Mouse (Mus musculus) limb, embryonic 14.5 days (tissue): ENCODE measurements around the gene Tenm1. TPM values are rescaled to one million over a fixed set of nuclear protein-coding genes. Genes with fewer than 3 reads are reported as not detected.

Source experiments
- ATAC-seq: fragments of 200-750 bp; cut with Nextera tagmentation; 2 replicates; pipeline ENCODE4 v1.8.0; 2017; ENCODE audit warnings: low read depth, moderate number of reproducible peaks, moderate TSS enrichment; ENCODE audit not compliant: low FRiP score
- DNase-seq: peaks from one replicate; pipeline ENCODE4 v3.0.0-alpha.2; 2015; ENCODE audit warnings: low spot score
- H3K27ac ChIP-seq: fragments of 300-500 bp; sonication (generic); replicated peaks from 2 replicates; pipeline ENCODE4 v1.5.1; 2014; ENCODE audit warnings: low read depth, mild to moderate bottlenecking, low read length, moderate library complexity, mixed read lengths
- H3K27me3 ChIP-seq: fragments of 300-500 bp; sonication (generic); 2 replicates; pipeline ENCODE4 v1.6.1; 2014; ENCODE audit warnings: low read length, mixed read lengths; ENCODE audit not compliant: control insufficient read depth, insufficient read depth
- H3K36me3 ChIP-seq: fragments of 300-500 bp; sonication (generic); 2 replicates; pipeline ENCODE4 v1.6.1; 2014; ENCODE audit warnings: mild to moderate bottlenecking, low read length, moderate library complexity, mixed read lengths; ENCODE audit not compliant: control insufficient read depth, insufficient read depth
- H3K4me1 ChIP-seq: fragments of 300-500 bp; sonication (generic); 2 replicates; pipeline ENCODE4 v1.6.1; 2014; ENCODE audit warnings: antibody characterized with exemption, low read length, mixed read lengths; ENCODE audit not compliant: control insufficient read depth, insufficient read depth
- H3K4me2 ChIP-seq: fragments of 300-500 bp; sonication (generic); replicated peaks from 2 replicates; pipeline ENCODE4 v1.6.1; 2014; ENCODE audit warnings: low read depth, mild to moderate bottlenecking, low read length, moderate library complexity; ENCODE audit not compliant: severe bottlenecking
- H3K4me3 ChIP-seq: fragments of 300-500 bp; sonication (generic); replicated peaks from 2 replicates; pipeline ENCODE4 v1.5.1; 2014; ENCODE audit warnings: low read length
- H3K9ac ChIP-seq: fragments of 300-500 bp; sonication (generic); 2 replicates; pipeline ENCODE4 v1.6.1; 2014; ENCODE audit warnings: mild to moderate bottlenecking, low read depth, low read length, moderate library complexity; ENCODE audit not compliant: severe bottlenecking
- H3K9me3 ChIP-seq: fragments of 300-500 bp; sonication (generic); 2 replicates; pipeline ENCODE4 v1.6.1; 2016; ENCODE audit warnings: low read length; ENCODE audit not compliant: control insufficient read depth
- POLR2A ChIP-seq: fragments of 200-500 bp; IDR thresholded peaks from 2 replicates; pipeline ENCODE4 v1.8.0; 2012; ENCODE audit warnings: inconsistent platforms, mild to moderate bottlenecking, moderate library complexity, borderline replicate concordance; ENCODE audit not compliant: insufficient read depth, insufficient read length; ENCODE audit errors: extremely low read depth
- WGBS: fragments of 180-500 bp; shearing (Covaris S2); extraction: QIAGEN DNeasy Blood & Tissue Kit; methylation state at CpG from one replicate; pipeline ENCODE4 v1.1.7; 2014; 5-methylcytosine and 5-hydroxymethylcytosine counted together
- polyA plus RNA-seq, 2 experiments: library from polyadenylated mRNA; depleted of rRNA in 1 of 2; stranded (reverse) in 1 of 2; unstranded in 1 of 2; fragments of >200 nt; fragmentation: Nextera tagmentation in 1 of 2; extraction: Ambion mirVana in 1 of 2; gene quantifications; 2 replicates each; pipeline versions ENCODE4 v1.2.1 to v1.2.3; 2012 to 2014

Tenm1 gene
- polyA plus RNA-seq, 2 experiments: 3.2 to 6.1 TPM

- ATAC-seq: no peak
Observed at GRCm38 (mm10) chrX:43427961-43428365, 963 bp downstream of the Tenm1 start.

GRCm38 (mm10) chrX:43427111-43427510 is 1.8 kb downstream of the Tenm1 start:
- 18% methylated on average over 10 of the region's 10 CpGs for WGBS

More at GRCm38 (mm10) chrX:43427961-43428365, 963 bp downstream of the Tenm1 start:
- Histone ChIP-seq H3K9ac (no peak overlapping the region), H3K4me3 (peak overlapping the region; percentile 40), H3K9me3 (no peaks in the 10 kb centered on the region), H3K36me3 (no peaks in the 10 kb centered on the region), H3K4me1 (no peaks in the 10 kb centered on the region), H3K4me2 (peak overlapping the region; percentile 61), H3K27me3 (0 out of 2 replicates have a peak, but pooled peaks cover 6% of the 10 kb centered on the region), H3K27ac (no peak overlapping the region)
- 19% methylated on average over 8 of the region's 12 CpGs for WGBS
- DNase-seq: no peak
- no peak for TF ChIP-seq POLR2A

GRCm38 (mm10) chrX:43397957-43398356 is 31.0 kb downstream of the Tenm1 start:
- Histone ChIP-seq H3K4me1 (no peaks in the 10 kb centered on the region), H3K4me2 (no peak overlapping the region), H3K4me3 (no peak overlapping the region), H3K27ac (no peak overlapping the region), H3K27me3 (no peaks in the 10 kb centered on the region), H3K9ac (no peak overlapping the region), H3K9me3 (no peaks in the 10 kb centered on the region), H3K36me3 (no peaks in the 10 kb centered on the region)
- no peak for ATAC-seq
- no peak for TF ChIP-seq POLR2A
- no peak for DNase-seq
- 73% methylated on average over 3 of the region's 3 CpGs for WGBS

More at GRCm38 (mm10) chrX:43427111-43427510, 1.8 kb downstream of the Tenm1 start:
- DNase-seq (no peak), ATAC-seq (no peak)
- Histone ChIP-seq H3K27me3 (0 out of 2 replicates have a peak, but pooled peaks cover 6% of the 10 kb centered on the region), H3K27ac (no peak overlapping the region), H3K36me3 (no peaks in the 10 kb centered on the region), H3K9ac (no peak overlapping the region), H3K4me3 (peak overlapping the region; percentile 40), H3K4me2 (peak overlapping the region; percentile 61), H3K9me3 (no peaks in the 10 kb centered on the region), H3K4me1 (no peaks in the 10 kb centered on the region)
- no peak for TF ChIP-seq POLR2A

GRCm38 (mm10) chrX:43388106-43388505 is 40.8 kb downstream of the Tenm1 start:
- Histone ChIP-seq H3K36me3 (no peaks in the 10 kb centered on the region), H3K27me3 (no peaks in the 10 kb centered on the region), H3K27ac (no peak overlapping the region), H3K4me2 (no peak overlapping the region), H3K4me1 (no peaks in the 10 kb centered on the region), H3K4me3 (no peak overlapping the region), H3K9ac (no peak overlapping the region), H3K9me3 (no peaks in the 10 kb centered on the region)
- ATAC-seq (no peak), DNase-seq (no peak)
- no peak for TF ChIP-seq POLR2A
- WGBS: 69% methylated on average over 5 of the region's 5 CpGs

- Histone ChIP-seq H3K4me2 (no peak overlapping the region), H3K27me3 (no peaks in the 10 kb centered on the region), H3K9ac (no peak overlapping the region), H3K4me3 (no peak overlapping the region), H3K4me1 (no peaks in the 10 kb centered on the region), H3K9me3 (no peaks in the 10 kb centered on the region), H3K27ac (no peak overlapping the region), H3K36me3 (no peaks in the 10 kb centered on the region)
- no peak for TF ChIP-seq POLR2A
- DNase-seq (no peak), ATAC-seq (no peak)
- WGBS: 81% methylated on average over 1 of the region's 1 CpGs
Observed at GRCm38 (mm10) chrX:43372526-43372925, 56.4 kb downstream of the Tenm1 start.

GRCm38 (mm10) chrX:43319351-43319750 is 109.6 kb downstream of the Tenm1 start:
- WGBS: 88% methylated on average over 1 of the region's 1 CpGs
- no peaks in the 10 kb centered on the region for H3K36me3 ChIP-seq
- no peak for ATAC-seq

More at GRCm38 (mm10) chrX:43319351-43319750, 109.6 kb downstream of the Tenm1 start:
- no peak overlapping the region for H3K4me3 ChIP-seq
- H3K9ac ChIP-seq: no peak overlapping the region
- no peak overlapping the region for H3K4me2 ChIP-seq
- no peaks in the 10 kb centered on the region for H3K4me1 ChIP-seq
- no peaks in the 10 kb centered on the region for H3K27me3 ChIP-seq
- no peak for TF ChIP-seq POLR2A
- no peak overlapping the region for H3K27ac ChIP-seq
- H3K9me3 ChIP-seq: no peaks in the 10 kb centered on the region
- no peak for DNase-seq
